Mouse (Mus musculus) neural tube, embryonic 10.5 days (tissue): ENCODE results near the gene Slc4a10.

Experiments
- DNase-seq: peaks from one replicate; pipeline ENCODE4 v3.0.0-alpha.2; 2017; ENCODE audit warnings: low spot score; ENCODE audit errors: extremely low spot score

Gene Slc4a10

DNA sequence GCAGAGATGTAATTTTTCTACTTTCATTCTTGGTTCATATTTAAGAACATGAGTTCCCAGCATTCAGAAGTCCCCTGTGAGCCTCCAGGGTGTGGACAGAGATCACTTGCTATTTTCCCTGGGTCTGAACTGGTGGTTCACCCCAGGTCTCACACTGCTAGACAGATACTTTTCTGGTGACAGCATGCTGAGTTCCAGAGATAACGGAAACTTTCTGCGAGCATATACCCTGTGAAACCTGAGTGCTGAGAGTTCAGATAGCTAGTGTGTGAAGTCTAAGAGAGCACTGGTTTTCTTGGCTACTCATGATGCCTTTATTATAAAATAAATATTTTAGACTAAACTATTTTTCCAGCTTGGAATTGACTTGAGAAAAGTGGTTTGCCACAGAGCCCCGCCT, 232.5 kb downstream of the Slc4a10 start:
- no peak for DNase-seq

DNA sequence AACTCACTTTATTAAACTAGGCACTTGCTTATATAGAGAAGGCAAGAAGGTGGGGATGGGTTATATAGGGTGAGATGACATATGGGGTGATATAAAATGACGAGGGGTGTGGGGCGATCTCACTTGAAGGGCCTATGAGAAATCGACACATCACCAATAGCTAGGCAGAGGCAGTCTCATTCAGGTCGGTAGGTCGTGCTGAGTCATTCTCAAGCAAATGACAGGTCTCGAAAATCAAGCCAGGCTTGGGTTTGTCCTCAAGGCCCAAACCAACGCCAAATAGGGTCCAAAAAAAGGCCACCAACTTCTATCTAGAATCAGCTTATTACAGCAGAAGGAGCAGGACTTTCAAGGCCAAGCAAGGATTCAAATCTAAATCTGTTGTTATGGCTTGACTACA, 233.5 kb downstream of the Slc4a10 start:
- no peak for DNase-seq

DNA sequence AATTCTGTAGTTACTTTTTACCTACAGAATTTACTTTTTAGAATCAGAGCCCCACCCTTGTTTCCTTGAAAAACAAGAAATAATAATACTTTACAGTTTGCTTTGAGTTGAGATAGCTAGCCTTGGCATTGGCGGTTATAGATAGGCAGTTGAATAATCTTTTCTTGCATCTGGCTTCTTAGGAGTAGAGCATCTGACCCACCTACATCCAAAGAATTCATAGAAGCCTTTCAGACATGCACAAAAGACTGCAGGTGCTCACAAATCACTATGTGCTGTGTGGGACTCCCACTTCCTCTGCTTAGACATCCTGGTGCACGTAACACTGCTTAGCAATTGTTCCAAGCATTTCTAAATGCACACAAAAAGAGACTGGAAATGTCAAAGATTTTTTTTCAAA, 238.8 kb downstream of the Slc4a10 start:
- no peak for DNase-seq

DNA sequence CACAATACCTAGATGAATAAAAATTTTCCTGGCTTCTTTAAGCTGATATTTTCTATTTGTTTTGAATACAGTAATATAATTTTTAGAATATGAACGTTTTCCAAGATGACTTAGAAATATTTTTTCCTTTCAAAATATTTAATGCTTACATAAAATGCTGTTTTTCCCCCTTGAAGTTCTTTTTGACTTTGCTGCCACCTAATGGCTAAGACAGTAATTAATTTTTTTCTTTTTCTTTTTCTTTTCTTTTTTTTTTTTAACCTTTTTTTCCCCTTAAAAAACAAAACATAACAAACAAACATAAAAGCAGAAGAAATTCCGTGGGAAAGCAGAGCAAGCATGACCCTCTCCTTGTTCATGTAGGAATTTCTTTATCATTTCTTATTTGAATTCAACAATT, 239.6 kb downstream of the Slc4a10 start:
- DNase-seq, result no peak

DNA sequence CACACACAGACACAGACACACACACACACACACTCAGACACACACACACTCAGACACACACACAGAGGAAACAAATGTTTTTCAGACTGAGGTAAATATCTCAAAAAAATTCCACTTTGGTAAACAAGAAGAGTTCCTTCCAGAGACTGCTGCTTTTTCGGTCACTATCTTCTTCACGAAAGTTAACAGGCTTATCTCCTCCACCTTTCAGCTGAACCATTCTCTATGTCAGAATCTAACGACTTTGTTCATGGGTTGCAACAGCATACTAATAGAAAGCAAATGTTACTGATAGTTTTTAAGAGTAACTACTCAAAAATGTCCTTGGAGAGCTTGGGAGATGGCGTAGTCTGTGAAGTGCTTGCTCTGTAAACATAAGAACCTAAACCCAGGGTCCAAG, 241.3 kb downstream of the Slc4a10 start:
- DNase-seq, result no peak

DNA sequence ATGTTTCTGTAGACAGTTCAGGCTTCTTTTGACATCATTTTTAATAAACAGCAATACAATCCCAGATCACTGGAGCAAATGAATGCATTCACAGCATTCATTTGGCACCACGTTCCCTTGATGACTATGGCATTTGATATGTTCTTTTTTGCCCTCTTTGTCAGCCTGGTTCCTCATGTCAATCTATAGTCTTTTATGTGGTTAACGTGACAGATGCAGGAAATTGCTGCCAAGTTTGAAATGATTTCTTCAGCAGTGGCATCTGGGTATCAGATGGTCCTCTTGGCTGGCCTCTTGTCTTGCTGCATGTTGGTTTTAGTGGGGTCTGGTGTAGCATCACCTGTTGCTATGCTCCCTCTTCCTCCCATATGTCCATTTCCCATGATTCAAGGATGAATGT, 247.6 kb downstream of the Slc4a10 start:
- no peak for DNase-seq

DNA sequence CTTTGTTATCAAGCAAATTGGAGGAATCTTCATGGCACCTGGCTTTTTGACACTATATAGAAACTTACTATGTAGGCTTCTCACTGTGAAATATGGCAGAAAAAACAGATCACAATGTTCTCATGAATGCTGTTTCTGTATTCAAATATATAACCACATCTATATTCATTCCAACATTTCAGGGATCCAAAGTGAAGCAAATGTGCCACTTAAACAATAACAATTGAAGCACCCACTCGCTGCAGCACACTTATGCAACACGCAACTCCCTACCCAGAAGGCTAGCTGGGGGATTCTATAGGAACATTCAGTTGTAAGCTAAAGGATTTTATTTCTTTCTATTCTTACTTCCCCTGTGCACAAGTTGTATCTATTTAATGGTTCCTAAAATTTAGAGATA, 255.5 kb downstream of the Slc4a10 start:
- no peak for DNase-seq

DNA sequence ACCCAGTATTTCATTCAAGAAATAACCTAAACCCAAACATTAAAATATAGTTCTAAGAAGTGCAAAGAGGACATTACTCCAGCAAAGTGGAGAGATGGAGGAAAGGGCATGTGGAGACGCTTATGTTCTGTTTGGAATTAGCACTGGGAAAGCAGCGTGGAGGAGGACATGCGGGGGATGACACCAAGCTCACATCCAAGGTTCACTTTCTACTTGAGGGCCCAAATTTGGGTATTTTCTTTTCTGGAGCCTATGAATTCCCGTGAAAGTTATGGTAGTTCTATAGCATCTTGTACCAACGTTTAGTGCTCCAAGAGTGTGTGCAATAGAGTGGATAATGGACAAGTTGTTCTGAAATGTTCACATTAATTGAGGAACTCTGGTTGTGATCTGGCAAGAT, 260.7 kb downstream of the Slc4a10 start:
- no peak for DNase-seq

DNA sequence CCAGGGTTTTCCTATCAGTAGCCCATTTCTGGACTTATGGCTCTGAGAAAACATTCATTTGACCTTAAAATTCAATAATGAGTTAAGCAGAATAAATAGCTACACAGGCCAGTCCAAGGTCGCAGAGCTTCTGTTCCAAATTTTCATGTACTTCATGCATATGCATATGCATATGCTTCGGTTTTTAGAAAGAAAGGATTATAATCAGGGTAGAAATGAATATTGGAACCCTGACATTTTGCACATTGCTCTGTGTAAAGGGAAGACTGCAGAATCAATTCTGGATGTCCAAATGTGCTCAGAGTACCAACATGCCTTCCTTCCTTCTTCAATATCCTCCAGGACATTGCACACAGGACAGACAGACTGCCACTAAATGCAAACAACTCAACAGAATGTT, 261.2 kb downstream of the Slc4a10 start:
- no peak for DNase-seq

DNA sequence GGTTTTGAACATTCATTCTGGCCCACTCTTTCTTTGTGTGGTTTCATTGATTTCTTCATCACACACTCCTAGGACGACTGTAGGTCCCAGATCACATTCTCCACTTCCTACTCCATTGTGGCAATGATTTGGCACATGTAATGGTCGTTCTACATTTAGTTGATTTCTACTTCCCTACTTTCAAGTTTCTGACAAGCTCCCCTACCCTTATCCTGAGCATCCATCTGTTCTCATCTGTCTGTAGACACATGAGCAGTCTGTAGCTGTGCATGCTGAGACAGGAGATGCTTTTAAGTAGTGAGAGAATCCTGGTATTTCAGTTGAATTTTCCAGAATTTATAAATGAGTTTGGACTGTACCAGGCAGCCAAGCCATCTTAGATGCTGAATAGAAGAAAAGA, 270.7 kb downstream of the Slc4a10 start:
- DNase-seq, result no peak

DNA sequence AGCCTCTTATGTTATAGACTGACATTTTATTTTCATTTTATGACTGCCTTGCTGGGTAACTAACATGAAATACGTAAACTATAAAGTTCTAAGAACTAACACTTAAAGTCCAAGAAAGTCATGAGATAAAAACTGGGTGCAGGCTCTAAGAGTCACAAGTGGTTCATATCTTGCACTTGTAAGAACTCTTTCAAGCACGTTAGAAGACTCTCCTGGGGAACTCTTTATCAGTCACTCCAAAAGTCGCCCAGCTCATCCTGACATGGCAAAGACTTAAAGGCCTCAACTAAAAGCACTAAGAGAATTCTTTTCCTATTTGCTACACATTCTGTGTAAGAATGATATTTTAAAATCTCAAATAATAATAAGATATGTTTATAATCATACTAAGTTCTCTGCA, 273.2 kb downstream of the Slc4a10 start:
- DNase-seq, result no peak

DNA sequence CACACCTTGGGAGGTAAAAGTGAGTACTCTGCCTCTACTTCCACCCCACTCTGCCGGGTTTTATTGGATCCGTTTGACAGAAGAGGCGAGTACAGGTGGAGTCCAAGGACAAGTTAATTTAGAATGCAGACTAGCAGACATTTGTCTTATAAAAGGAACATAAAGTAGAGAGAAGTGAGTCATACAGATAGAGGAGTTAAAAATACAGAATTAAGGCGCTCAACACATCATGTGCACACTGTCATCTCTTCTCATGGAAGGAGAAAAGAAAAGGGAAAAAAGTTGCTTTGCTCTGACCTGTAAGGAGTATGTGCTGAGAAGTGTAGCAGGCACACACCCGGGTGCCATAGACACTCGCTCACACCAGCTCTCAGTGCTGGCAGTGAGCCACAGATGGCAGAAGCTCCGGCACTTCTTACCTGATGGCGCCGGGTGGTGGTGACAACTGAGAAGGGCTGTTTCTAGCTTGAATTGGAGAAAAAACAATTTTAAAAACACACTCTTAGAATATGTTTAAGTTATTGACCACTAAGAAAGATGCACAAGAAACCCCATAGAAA, 276.9 kb downstream of the Slc4a10 start:
- no peak for DNase-seq

DNA sequence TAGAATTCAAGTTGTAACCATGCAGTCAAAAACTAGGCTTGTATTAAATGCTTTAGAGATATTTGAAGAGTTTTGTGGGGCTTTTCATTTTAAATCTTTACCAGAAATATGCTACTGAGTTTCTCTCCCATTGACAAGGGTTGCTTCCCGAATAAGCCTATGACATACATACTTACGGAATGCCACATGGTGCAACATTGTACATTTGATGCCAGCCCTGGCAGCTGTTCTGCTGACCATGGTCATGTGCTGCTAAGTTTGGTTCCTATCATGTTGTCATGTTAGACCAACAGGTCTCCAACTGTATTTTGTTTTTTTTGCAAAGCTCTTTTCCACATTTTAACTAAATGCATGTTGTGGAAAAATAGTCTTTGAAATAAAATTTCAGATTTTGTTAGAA, 279.1 kb downstream of the Slc4a10 start:
- no peak for DNase-seq

DNA sequence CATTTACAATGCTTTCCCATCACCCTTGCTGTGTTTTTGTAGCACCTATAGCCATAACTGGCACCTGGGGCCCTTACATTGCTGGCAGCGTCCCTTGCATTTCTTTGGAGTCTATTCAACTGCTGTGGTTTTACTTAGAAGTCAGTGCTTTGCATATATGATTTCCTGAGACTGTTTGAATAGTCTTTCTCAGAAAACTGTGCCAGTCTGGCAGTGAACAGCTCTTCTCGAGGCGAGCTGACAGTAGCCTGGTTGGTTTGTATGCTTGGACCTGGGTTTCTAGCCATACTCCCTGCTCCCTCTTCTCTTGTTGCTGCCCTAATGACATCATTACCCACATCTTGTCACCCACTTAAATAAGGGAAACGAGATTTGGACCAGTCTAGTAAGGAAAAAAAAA, 285.7 kb downstream of the Slc4a10 start:
- no peak for DNase-seq

DNA sequence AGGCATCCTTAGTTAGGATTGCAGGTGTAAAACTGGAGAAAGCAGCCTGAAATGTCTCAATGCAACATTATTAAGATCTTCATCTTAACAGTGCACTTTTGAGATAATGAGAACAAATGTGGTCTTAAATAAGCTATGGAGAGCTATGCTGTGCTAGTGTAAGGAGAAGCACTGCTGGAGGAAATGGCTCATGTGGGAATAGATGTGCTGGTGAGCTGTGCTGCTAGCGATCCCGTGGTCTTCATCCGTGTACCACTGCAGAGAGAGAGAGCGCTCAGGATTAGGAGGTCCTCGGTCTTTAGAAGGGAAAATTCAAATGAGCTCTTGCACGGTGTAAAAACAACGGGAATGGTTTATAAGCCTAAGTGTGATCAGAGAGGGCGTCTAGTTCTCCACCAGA, 286.2 kb downstream of the Slc4a10 start:
- no peak for DNase-seq

DNA sequence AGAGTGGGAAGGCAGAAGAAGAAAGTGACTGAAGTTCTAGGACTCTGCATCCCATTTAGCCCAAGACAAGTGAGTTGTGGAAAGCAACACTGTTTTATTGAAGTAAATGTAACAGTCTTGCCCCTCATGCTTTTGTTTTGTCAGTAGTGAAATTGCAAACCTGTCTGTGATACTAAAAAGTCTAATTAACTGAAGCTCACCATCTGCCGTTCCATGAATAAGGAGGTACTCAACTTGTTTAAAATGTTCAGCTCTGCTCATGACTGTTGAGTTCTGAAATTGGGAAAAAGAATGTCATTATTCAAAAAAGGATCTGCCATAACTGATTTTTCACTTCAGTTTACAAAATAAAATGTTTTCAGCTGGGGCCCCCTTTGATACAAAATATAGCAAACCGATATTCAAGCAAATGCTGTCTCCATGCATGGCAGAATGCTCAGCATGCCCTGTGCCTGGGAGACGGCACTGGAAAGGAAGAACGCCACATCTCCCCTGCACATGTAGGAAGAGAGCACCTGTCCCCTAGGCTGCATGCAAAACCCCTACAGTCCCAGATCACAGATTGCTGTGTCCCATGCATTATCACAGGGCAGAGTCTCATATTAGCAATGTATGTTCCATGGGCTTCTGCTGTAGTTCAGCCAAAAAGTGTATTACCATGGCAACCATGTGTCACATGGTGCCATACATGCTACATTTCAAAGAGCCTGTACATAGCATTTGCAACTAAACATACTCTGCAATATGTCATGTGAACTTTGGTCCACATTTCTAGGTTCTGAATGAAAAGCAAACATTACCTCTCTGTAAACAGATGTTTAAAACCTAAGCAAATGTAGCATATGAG, 288.4 kb downstream of the Slc4a10 start:
- no peak for DNase-seq

DNA sequence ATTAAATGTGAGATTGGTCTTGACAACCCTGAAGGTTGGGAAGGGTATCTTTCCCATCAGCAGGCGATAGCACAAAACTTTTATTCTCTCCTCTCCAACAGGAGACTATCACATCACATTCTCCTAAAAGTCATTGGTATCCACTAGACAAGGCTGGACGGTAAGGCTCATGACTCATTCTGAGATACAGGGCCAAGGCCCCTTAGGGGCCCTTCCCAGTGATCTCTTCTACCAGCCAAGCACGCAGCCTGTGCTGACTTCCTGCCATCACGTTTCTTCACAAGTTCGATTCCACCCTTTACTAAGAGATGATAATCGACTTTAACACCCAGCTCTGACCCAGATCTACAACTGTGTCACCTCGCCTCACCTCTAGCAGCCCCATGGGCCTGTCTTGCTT, 290.8 kb downstream of the Slc4a10 start:
- DNase-seq, result no peak

DNA sequence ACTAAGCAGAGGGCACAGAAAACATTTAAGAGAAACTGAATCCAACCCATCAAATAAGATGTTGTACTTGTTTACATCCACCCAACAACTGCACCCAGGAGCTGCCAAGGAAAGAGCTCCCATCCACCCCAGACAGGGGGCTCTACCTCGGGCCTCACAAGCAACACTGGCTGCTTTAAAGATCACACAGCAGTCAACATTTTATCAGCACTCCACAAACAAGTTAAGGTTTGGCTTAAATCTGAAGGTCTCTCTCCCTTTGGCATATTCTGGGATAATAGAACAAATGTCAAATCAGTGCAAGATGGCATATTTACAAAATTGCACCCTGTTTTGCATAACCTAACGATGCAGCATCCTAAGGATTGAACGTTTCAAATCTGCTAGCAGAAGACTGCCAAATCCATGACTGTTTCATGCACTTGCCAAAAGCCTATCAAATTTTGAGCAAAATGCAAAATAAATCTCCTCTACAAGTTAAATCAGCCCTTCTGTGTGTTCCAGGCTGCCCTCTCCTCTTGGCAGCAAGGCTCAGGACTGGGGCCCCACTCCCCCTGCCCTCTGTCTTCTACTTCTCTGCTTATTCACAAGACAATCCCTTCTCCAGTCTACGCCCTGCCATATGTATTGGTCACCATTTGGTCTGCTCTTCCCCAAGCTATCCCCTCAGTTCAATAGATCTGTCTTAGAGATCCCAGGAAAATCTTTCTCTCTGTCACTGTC, 293.1 kb downstream of the Slc4a10 start:
- DNase-seq, result no peak

DNA sequence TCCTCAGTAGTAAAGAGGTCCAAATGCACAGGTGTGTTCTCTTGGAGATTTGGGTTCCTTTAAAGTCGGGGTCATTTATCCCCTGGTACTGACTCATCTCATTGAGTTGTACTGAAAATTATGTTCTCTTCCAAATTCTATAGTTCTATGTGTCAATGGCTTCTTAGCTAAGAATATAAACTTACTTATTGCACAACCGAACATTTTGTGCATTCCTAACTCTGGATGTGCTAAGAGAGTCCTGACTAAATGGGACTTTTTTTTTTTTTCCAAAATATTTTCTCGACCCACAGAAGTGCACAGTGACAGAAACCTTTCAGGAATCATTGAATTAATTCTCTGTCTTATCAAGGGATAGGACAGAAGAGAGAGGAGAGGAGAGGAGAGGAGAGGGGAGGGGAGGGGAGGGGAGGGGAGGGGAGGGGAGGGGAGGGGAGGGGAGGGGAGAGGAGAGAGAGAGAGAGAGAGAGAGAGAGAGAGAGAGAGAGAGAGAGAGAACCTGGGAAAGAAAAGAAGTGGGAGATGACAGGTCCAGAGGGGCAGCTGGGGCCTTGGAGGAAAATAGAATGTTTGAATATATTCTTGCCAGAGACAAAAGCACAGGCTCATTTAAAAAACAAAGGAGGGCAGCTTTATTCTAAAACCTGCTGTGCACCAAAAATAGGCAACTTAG, 294.9 kb downstream of the Slc4a10 start:
- no peak for DNase-seq

DNA sequence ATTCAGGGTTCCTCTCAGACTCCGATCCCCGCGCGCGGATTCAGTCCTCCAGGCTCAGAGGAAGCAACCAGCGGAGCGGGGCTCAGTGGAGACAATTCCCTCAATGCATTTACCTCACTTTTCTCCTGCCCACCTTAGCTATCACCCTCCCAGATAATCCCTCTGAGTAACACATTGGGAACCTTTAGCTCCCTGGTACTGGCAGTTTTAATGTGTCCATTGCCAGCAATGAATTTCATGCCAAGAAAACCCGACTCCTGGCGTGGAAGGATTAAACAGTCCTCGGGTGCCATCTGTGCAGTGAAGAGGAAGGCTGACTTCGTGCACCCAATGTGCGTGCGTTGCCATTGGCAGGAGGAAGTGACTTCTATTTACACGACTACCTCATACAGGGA, 295.5 kb downstream of the Slc4a10 start:
- DNase-seq, result no peak

DNA sequence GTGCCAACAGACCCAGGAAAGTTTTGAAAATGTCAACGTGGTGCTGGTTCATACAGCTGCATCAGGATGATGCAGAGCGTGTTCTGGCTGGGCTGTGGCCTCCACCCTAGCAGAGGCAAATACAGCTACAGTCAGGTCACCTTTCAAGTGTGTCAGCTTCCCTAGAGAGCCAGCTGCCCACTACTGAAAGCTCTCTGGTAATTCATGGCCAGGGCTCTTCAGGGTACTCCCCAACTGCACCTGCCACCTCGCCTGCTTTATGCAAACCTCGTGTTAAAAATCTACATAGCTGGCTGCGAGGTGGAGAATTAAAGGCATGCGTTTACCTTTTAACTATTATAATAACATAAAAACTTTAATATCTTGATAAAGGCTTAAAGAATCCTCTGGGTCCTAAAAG, 298.1 kb downstream of the Slc4a10 start:
- DNase-seq, result no peak

DNA sequence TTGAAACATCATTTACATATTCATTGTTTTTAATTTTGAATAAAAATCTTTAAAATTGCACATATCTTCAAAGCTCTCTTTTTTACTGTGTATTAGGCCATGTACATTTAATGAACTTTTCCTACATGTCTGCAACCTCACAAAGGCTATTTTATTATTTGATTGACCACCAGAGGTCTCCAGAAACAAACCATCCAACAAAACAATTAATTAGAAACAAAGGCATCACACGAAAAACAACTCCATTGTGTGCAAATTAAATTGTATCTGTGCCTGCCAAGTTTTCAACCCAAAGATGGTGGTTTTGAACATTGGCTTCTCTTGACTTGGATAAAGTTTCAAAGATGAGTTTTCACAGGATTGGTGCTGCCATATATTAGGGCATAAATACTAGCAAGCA, 300.5 kb downstream of the Slc4a10 start:
- no peak for DNase-seq
